Mouse (Mus musculus) kidney, postnatal 4 days (tissue): ENCODE results near the gene Sgpp1.

Source experiments
- DNase-seq, 2 experiments: peaks; one replicate each; pipeline ENCODE4 v3.0.0; 2021; ENCODE audit warnings: mixed read lengths in 2 of 2

The Sgpp1 gene

GRCm38 (mm10) chr12:75735246-75736200, at the start of gene Sgpp1:
Sgpp1 (minus strand) TSS chr12:75735729.
- DNase-seq: peak; percentile 86 to 93

GRCm38 (mm10) chr12:75784271-75784751, 48.8 kb upstream of the Sgpp1 start:
- no peak for DNase-seq

GRCm38 (mm10) chr12:75781995-75782394, 46.5 kb upstream of the Sgpp1 start:
- no peak for DNase-seq

- DNase-seq: no peak
These were observed 45.9 kb upstream of the Sgpp1 start for GRCm38 (mm10) chr12:75781445-75781844.

GRCm38 (mm10) chr12:75772424-75773034, 37.0 kb upstream of the Sgpp1 start:
- peak; percentile 81 for DNase-seq

GRCm38 (mm10) chr12:75771410-75771809, 35.9 kb upstream of the Sgpp1 start:
- no peak for DNase-seq

- DNase-seq: peak; percentile 44 to 54
These were observed 31.4 kb upstream of the Sgpp1 start for GRCm38 (mm10) chr12:75766885-75767317.

GRCm38 (mm10) chr12:75766395-75766794, 30.9 kb upstream of the Sgpp1 start:
- DNase-seq: peak; percentile 16 to 24

GRCm38 (mm10) chr12:75765751-75766150, 30.2 kb upstream of the Sgpp1 start:
- peak; percentile 16 to 42 for DNase-seq

- no peak for DNase-seq
These were observed 20.9 kb upstream of the Sgpp1 start for GRCm38 (mm10) chr12:75756387-75756786.

GRCm38 (mm10) chr12:75753730-75754129, 18.2 kb upstream of the Sgpp1 start:
- no peak for DNase-seq

- no peak for DNase-seq
These were observed 16.5 kb upstream of the Sgpp1 start for GRCm38 (mm10) chr12:75752077-75752476.

- no peak for DNase-seq
These were observed 13.0 kb upstream of the Sgpp1 start for GRCm38 (mm10) chr12:75748574-75748973.

- no peak for DNase-seq
These were observed 10.3 kb upstream of the Sgpp1 start for GRCm38 (mm10) chr12:75745697-75746290.

- no peak for DNase-seq
These were observed 6.6 kb upstream of the Sgpp1 start for GRCm38 (mm10) chr12:75742101-75742500.

GRCm38 (mm10) chr12:75741273-75741672, 5.7 kb upstream of the Sgpp1 start:
- DNase-seq: no peak

GRCm38 (mm10) chr12:75740451-75740850, 4.9 kb upstream of the Sgpp1 start:
- DNase-seq: no peak

GRCm38 (mm10) chr12:75739611-75740010, 4.1 kb upstream of the Sgpp1 start:
- no peak for DNase-seq

GRCm38 (mm10) chr12:75736296-75736695, 767 bp upstream of the Sgpp1 start:
- no peak for DNase-seq

- peak in 1 of 2 experiments; percentile 50 for DNase-seq
These were observed 661 bp downstream of the Sgpp1 start for GRCm38 (mm10) chr12:75734891-75735245.

GRCm38 (mm10) chr12:75734167-75734566, 1.4 kb downstream of the Sgpp1 start:
- DNase-seq: no peak

- DNase-seq: no peak
These were observed 2.0 kb downstream of the Sgpp1 start for GRCm38 (mm10) chr12:75733331-75734070.
